Mouse (Mus musculus) lung, postnatal 10 days (tissue): Measurements from ENCODE around the gene Syn2.

ENCODE experiments used
- DNase-seq: peaks from one replicate; pipeline ENCODE4 v3.0.0; 2021

Syn2 gene

DNA sequence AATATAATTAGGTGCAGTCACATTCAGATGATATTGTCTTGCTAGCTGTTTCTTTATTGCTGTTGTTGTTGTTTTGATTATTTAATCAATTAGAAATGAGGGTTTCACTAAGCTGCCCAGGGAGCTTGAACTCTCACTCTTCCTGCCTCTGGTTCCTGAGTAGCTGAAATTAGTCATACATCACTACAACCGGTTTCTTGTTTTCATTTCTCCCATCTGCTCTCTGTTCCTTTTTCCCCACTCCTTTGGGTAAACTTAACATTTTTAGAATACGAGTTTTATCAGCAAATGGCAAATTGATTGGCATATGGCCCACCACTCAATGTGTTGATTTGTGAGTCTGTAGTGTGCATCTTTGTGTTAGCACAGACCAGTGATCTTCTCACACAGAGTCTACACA, 172.4 kb downstream of the Syn2 start:
- DNase-seq: no peak

GRCm38 (mm10) chr6:115312780-115313179, 178.1 kb downstream of the Syn2 start:
- no peak for DNase-seq

DNA sequence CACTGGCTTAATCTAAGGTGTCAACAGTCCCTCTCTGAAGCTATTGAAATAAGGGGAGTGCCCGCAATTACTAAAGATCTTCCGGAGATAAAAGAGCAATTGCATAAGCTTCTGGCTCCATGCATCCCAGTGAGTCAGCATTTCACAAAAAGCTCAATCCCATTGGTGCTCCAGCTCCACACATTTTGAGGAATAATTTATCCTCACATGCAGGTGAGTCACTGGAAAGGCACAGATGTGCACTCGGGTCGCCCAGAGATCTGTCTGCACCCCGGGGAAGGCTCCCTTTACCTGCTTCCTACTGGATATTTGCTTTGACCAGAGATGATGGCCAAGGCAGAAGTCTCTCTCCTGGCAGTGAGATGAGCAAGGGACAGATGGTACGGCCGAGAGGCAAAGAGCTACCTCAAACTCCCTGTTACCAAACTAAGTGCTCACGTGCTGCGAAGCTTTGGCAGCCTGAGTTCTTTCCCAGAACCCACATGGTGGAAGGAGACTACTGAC, 178.6 kb downstream of the Syn2 start:
- DNase-seq: no peak

GRCm38 (mm10) chr6:115313910-115314309, 179.2 kb downstream of the Syn2 start:
- no peak for DNase-seq

DNA sequence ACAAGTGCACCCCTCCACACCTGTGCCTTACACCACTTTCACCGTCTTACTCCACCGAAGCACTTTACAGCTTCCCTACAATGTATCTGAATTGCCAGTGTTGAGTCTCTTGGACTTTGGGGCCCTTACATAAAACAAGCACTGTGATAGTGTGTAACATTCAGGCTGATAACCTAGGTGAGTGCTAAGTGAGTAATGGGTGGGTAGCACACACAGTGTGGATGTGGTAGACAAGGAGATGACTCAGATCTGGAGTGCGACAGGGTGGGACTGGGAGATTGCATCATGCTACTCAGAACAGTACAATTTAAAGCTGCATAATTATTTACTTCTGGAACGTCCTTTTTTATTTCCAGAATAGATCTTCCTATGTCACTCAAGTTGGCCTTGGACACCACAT, 181.1 kb downstream of the Syn2 start:
- DNase-seq: no peak

DNA sequence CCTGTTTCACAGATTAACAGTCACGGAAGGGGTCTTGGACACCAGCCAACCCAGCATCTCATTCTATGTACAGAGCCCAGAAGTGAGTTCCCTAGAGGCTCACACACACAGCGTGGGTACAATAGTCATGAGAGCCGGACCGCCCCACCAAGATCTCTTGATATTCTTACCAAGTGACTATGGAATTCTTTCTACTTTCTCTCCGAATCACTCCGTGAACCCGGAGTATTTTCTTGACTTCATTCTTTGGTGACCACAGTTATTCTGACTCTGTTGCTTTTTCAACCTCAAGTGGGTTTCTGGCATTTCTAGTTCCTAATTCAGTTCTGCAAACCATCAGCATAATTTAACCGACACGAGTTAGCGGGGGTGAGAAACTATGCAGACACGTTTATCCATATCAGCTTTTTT, 182.1 kb downstream of the Syn2 start:
- peak; percentile 9 for DNase-seq

GRCm38 (mm10) chr6:115318811-115319210, 184.1 kb downstream of the Syn2 start:
- no peak for DNase-seq

- DNase-seq: no peak
These were observed 185.0 kb downstream of the Syn2 start for GRCm38 (mm10) chr6:115319686-115320085.

- no peak for DNase-seq
These were observed 186.4 kb downstream of the Syn2 start for GRCm38 (mm10) chr6:115320927-115321714.

- DNase-seq: no peak
These were observed 187.2 kb downstream of the Syn2 start for GRCm38 (mm10) chr6:115321883-115322351.

DNA sequence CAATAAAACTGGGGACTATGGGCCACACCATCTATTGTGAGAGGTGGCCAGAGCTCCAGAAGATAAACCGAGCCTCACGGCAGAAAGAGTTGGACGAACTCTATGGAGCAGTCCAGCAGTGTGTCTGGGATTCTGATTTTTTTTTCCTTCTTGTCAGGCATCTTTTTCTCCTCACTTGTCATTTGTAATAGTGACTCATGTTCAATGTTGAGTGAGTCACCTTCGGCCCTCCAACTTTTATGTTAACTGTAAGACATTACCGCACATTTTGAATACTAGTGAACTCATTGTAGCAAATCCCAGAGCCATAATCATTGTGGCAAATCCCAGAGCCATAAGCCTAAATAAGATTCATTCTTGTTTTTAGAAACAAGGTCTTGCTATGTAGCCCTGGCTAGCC, 188.3 kb downstream of the Syn2 start:
- no peak for DNase-seq

DNA sequence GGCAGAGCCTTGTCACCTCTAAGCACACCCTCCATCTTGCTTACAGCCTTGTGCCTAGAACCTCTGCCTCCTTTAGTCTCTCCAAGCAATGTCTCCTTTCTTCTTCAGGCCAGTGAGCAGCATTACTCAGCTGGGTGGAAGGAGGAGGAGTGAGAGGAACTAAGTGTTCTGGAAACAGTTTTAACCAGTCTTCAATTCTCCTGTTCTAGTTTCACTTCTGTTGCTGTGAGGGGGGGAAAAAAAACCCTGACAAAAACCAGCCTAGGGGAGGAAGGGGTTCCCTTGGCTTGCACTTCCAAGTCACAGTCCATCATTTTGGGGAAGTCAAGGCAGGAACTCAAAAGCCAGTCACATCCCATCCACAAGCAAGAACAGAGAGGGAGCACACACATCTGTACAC, 196.3 kb downstream of the Syn2 start:
- no peak for DNase-seq
